Mouse (Mus musculus) testis, adult 10 weeks (tissue): ENCODE results near the gene Cep44. TPM values are rescaled to one million over a fixed set of nuclear protein-coding genes. Genes with fewer than 3 reads are reported as not detected.

Source experiments
- polyA plus RNA-seq: library from polyadenylated mRNA; stranded (reverse); fragments of 350-450 nt; fragmentation: Illumina TruSeq; extraction: RNeasy Lipid Tissue Mini Kit (QIAGEN cat#74804); gene quantifications from one replicate; pipeline ENCODE4 v1.2.3, GENCODE M21; 2014; ENCODE audit warnings: low read depth, low replicate concordance

Cep44 gene
- polyA plus RNA-seq, result 68.4 TPM

GRCm38 (mm10) chr8:56550558-56551360 is at the start of gene Cep44, which contains the start of gene Fbxo8:
Gene Cep44 (minus strand): TSS chr8:56551047.
Gene Fbxo8 (plus strand): TSS chr8:56551090.

Other genes with a start within 250 kb of the Cep44 start
- 31.1 TPM for gene Fbxo8, start within 50 bp of the Cep44 start, polyA plus RNA-seq